Mouse (Mus musculus): ENCODE data around the gene Elovl6. TPM values are rescaled to one million over a fixed set of nuclear protein-coding genes. Genes with fewer than 3 reads are reported as not detected.

The Elovl6 gene
- 1.6 TPM for polyA plus RNA-seq (2015; fragmentation: Illumina TruSeq; extraction: RNeasy Lipid Tissue Mini Kit (QIAGEN cat#74804); ENCODE audit: insufficient read depth, low read depth, low replicate concordance)

DNA sequence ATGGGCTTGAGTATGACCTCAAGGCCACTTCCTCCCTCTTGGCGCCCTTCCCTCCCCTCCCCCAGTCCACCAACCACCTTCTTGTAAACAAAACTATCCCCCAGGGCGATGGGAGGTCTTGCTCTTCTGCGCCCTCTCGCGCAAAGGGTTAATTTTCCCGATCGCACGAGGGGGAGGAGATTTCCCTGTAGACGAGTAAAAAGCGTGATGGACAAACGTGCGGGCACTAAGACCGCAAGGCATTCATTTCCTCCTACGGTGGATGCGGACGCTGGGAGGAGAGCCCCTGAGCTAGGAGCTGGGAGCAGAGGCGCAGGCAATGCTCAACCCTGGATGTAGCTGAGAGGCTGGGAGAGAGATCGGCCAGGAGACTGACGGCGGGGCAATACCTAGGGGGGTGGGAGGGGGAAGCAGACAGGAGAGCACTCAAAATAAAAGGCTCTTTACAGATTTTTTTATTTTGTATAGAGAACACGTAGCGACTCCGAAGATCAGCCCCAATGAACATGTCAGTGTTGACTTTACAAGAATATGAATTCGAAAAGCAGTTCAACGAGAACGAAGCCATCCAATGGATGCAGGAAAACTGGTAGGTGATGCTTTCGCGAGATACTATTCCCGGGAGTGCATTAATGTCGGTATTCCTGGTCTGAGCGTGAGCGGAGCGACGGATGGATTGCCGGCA, at the start of gene Elovl6:
Gene Elovl6, plus strand, starts transcription at position 176 of the 685 bp plus-strand sequence.

Other genes starting within 250 kb of the Elovl6 start
- gene Enpep, start 199.6 kb upstream of the Elovl6 start, polyA plus RNA-seq (2015; fragmentation: Illumina TruSeq; extraction: RNeasy Lipid Tissue Mini Kit (QIAGEN cat#74804); ENCODE audit: insufficient read depth, low read depth, low replicate concordance): 4.1 TPM
- 5.6 TPM for gene Egf, start 223.0 kb downstream of the Elovl6 start, polyA plus RNA-seq (2015; fragmentation: Illumina TruSeq; extraction: RNeasy Lipid Tissue Mini Kit (QIAGEN cat#74804); ENCODE audit: insufficient read depth, low read depth, low replicate concordance)

All from pancreas, adult 10 weeks (tissue).